Mouse (Mus musculus) testis, adult 2 months (tissue): ENCODE measurements around the gene Dnajc13.

Experiments used
- CTCF ChIP-seq: fragments of 200-500 bp; IDR thresholded peaks from 2 replicates; pipeline ENCODE4 v1.5.1; 2012; ENCODE audit warnings: low read depth, mild to moderate bottlenecking, inconsistent platforms, low read length, moderate library complexity; ENCODE audit not compliant: control insufficient read depth, insufficient read depth, insufficient replicate concordance
- POLR2A ChIP-seq: fragments of 200-500 bp; IDR thresholded peaks from 2 replicates; pipeline ENCODE4 v1.6.1; 2012; ENCODE audit warnings: low read depth, mild to moderate bottlenecking, inconsistent platforms, low read length, moderate library complexity; ENCODE audit not compliant: control insufficient read depth

DNA sequence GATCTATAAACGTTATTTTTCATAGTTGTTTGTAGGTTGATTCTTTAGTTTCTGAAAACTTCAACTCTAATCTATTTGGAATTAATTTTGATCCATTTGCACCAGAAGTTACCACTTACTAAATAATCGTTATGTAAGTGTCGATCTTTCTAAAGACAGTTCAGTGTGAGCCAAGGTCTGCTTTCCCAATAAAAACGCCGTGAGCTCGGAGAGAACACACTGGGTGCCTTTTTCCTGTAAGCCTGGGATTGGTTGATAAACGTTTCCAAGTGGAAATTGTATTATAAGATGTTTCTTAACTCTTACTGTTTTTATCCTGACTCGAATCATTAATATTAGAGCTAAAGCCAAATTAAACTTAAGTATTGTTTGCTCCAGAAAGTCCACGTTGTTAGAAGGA lies 155.8 kb downstream of the Dnajc13 start:
- TF ChIP-seq CTCF, result no peak
- TF ChIP-seq POLR2A, result no peak
